Mouse (Mus musculus): ENCODE measurements around the gene Sidt1.

DNA sequence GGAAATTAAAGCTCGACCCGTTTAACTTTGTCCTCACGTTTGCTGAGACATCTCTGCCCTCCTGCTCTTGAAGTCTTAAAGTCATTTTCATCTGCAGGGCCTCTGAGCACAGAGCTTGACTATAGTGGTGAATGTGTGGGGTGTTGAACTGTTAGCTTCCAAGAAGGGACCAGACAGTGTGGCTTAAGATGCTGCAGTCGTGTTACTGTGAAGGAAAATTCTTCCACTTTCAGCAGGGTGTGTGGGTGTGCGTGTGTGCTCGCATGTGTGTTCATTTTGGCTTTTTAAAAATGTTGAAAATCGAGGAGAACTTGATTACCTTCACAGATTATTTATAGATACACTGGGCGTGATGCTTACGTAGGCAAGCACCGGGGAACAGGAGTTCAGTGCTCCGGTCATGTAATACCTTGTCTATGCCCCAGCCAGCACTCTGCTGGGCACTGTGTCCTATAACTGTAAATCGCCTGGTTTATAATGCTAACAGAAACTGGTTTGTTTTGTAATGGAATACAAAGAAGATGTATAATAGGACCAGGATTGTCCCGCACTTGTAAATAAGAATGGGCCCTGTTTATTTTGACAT lies 106.2 kb downstream of the Sidt1 start:
- no peak for TF ChIP-seq CTCF (IDR thresholded peaks at IDR 0.05; ENCODE audit: low read depth)
- TF ChIP-seq EP300 (IDR thresholded peaks at IDR 0.05; ENCODE audit: low read depth): no peak

All from liver, embryonic 14.5 days (tissue).